ENCODE assay signal across 8 mouse cellular contexts in the genomic region with DNA sequence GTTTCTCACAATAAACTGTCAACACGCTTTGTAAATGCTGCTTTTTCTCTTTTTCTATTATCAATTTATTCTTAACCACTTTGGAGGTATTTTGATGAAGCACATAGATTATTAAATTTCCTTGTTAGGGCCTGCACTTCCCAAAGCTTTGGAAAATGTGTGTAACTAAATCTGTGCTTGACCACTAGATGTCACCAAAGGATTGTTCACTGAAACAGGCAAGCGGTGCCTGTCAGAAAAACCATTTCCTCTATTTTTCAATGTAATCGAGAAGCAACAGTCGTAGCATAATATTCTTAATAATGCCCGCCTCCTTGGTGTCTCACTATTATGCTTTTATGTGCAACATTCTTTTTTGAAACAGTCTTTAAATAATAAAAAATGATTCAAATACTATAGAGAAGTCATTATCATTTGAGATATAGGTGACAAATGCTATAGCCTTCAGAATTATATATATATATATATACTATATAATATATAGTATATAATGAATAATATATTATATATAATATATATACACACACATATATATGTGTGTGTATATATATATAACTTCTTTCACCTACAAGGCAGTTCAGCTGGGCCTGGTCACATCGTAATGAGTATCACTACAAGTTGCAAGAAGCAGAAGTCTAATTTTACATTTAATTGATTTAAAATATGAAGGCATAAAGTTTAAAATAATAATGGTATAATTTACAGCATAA.
DNase-seq lines count a peak whose midpoint lies in the region; ATAC-seq and TF ChIP-seq lines count a peak whose summit lies in the region.

No protein-coding gene starts in this region.

- 21% methylated on average over 6 of the region's 6 CpGs for WGBS in thymus, adult 2 months
- WGBS in forebrain, embryonic 10.5 days: 39% methylated on average over 6 of the region's 6 CpGs
- WGBS in large intestine, adult 2 months: 21% methylated on average over 6 of the region's 6 CpGs

- no peaks in the 10 kb centered on the region for H3K4me1 ChIP-seq in thymus, adult 2 months (replicated peaks; ENCODE audit: control insufficient read depth, insufficient read depth, low read length)
- H3K4me1 ChIP-seq in forebrain, embryonic 10.5 days: no peaks in the 10 kb centered on the region

- no peak for ATAC-seq in inflammation-experienced regulatory T-cells, adult 6 months

- H3K9me3 ChIP-seq in forebrain, embryonic 10.5 days: no peaks in the 10 kb centered on the region

- no peaks in the 10 kb centered on the region for H3K27me3 ChIP-seq in thymus, adult 2 months (ENCODE audit: control insufficient read depth, insufficient read depth, low read length)
- H3K27me3 ChIP-seq in forebrain, embryonic 10.5 days (ENCODE audit: poor library complexity, severe bottlenecking): no peaks in the 10 kb centered on the region

- H3K4me3 ChIP-seq in thymus, adult 2 months (ENCODE audit: control insufficient read depth, insufficient read depth, low read length): no peak overlapping the region
- H3K4me3 ChIP-seq in forebrain, embryonic 10.5 days: no peak overlapping the region

- TF ChIP-seq POLR2A in thymus, adult 2 months (IDR thresholded peaks at IDR 0.05; ENCODE audit: control insufficient read depth, extremely low read depth, insufficient read depth, low read length, poor library complexity): no peak

- no peaks in the 10 kb centered on the region for H3K36me3 ChIP-seq in thymus, adult 2 months (ENCODE audit: control insufficient read depth, insufficient read depth, low read length)
- H3K36me3 ChIP-seq in forebrain, embryonic 10.5 days (replicated peaks): no peaks in the 10 kb centered on the region

- no peak for TF ChIP-seq CTCF in thymus, adult 2 months (IDR thresholded peaks at IDR 0.05; ENCODE audit: borderline replicate concordance, control insufficient read depth, extremely low read depth, insufficient read depth, low read length, poor library complexity)

- no peak overlapping the region for H3K27ac ChIP-seq in thymus, adult 2 months (ENCODE audit: control insufficient read depth, insufficient read depth, low read length)
- H3K27ac ChIP-seq in forebrain, embryonic 10.5 days: no peak overlapping the region

- DNase-seq in gastrocnemius, adult 18-20 months (ENCODE audit: low spot score): peak; percentile 29
- DNase-seq in gastrocnemius, postnatal 10 days: no peak
- DNase-seq in thymus, adult 2 months: peak; percentile 14
- DNase-seq in thymus, postnatal 36 days: no peak
- peak; percentile 15 for DNase-seq in forebrain, embryonic 10.5 days (ENCODE audit: extremely low spot score, low spot score)
- peak; percentile 18 for DNase-seq in large intestine, adult 2 months (ENCODE audit: low read depth, low spot score)
- DNase-seq in naive thymus-derived CD4-positive, alpha-beta T cell, adult 2 months (ENCODE audit: low read depth): peak; percentile 2

Comparison
In these comparisons a context has a peak if more than half of its experiments do, and no peak if none do; other contexts are left out.
1. DNase-seq: peak in gastrocnemius, adult 18-20 months (single experiment), thymus, adult 2 months (single experiment), forebrain, embryonic 10.5 days (single experiment), large intestine, adult 2 months (single experiment) and naive thymus-derived CD4-positive, alpha-beta T cell, adult 2 months (single experiment); none in gastrocnemius, postnatal 10 days (single experiment) and thymus, postnatal 36 days (0 of 2).